Mouse (Mus musculus) E14TG2a.4 (cell line): ENCODE measurements around the gene Srsf3.

Source experiments
- CTCF ChIP-seq: conservative IDR thresholded peaks from 2 replicates; pipeline ENCODE4 v1.5.1; 2014; ENCODE audit warnings: low read length
- NANOG ChIP-seq: IDR thresholded peaks from 2 replicates; pipeline ENCODE4 v1.6.1; 2014; ENCODE audit warnings: borderline replicate concordance, low read length, mixed read lengths
- POU5F1 ChIP-seq: IDR thresholded peaks from 2 replicates; pipeline ENCODE4 v1.6.1; 2014; ENCODE audit warnings: low read length, borderline replicate concordance

DNA sequence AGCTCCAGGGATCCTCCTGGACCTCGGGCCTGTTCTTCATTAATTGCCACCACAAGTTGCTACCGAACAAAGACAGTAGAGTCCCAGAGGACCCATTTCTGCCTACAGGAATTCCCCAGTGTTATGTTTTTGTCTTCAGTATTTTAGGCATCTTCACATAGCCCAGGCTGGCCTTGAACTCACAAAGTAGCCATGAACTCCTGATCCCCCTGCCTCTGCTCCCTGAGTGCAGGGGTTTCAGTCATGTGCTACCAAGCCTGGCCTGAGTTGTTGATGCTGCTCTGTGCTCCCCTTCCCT is 31.5 kb downstream of the Srsf3 start:
- TF ChIP-seq CTCF (no peak), NANOG (no peak), POU5F1 (no peak)
